Mouse (Mus musculus) midbrain, embryonic 16.5 days (tissue): ENCODE data around the gene Tlr9. TPM values are rescaled to one million over a fixed set of nuclear protein-coding genes. Genes with fewer than 3 reads are reported as not detected.

Experiments
- microRNA counts: library from miRNA; unstranded; fragments of <30 nt; microRNA quantifications from one replicate; lab custom pipeline; 2016
- microRNA-seq: library from miRNA; unstranded; fragments of <30 nt; microRNA quantifications from one replicate; pipeline ENCODE4, GENCODE M21; 2017
- polyA plus RNA-seq: library from polyadenylated mRNA; unstranded; fragments of >200 nt; fragmentation: Nextera tagmentation; extraction: Ambion mirVana; gene quantifications from 2 replicates; pipeline ENCODE4 v1.2.1, GENCODE M21; 2015

The Tlr9 gene
- polyA plus RNA-seq, 1 experiment from 2014 or later: not detected

MicroRNAs encoded within 50 kb of the gene (microRNA counts, 519-probe panel; counts per million panel counts)
- microRNA mmu-let-7g (lab: Ali Mortazavi, UCI): 3,988 counts per million, percentile 98 among the panel's probes with 10 or more counts

Small RNA genes lying within 50 kb of the gene (microRNA-seq; reads per million reads assigned to microRNA genes)
- gene Mirlet7g: 71,863 reads per million, percentile 100 among the genes with 10 or more reads in this experiment

Other genes with a start within 250 kb of the Tlr9 start
- 1.8 and 2.2 TPM in 2 replicates for gene Col6a4, start 125.8 kb upstream of the Tlr9 start, polyA plus RNA-seq
- 3.5 and 3.9 TPM in 2 replicates for gene Glyctk, start 64.5 kb upstream of the Tlr9 start, polyA plus RNA-seq
- gene Wdr82, start 51.7 kb upstream of the Tlr9 start, polyA plus RNA-seq: 35.5 and 35.9 TPM in 2 replicates
- gene Ppm1m, start 22.9 kb upstream of the Tlr9 start, polyA plus RNA-seq: 16.6 and 16.7 TPM in 2 replicates
- gene Twf2, start 19.5 kb upstream of the Tlr9 start, polyA plus RNA-seq: 49.5 and 52.1 TPM in 2 replicates
- 108 and 112 TPM in 2 replicates for gene Alas1, start 26.1 kb downstream of the Tlr9 start, polyA plus RNA-seq
- gene Poc1a, start 58.5 kb downstream of the Tlr9 start, polyA plus RNA-seq: 8.0 and 9.0 TPM in 2 replicates
- gene Dusp7, start 146.0 kb downstream of the Tlr9 start, polyA plus RNA-seq: 12.3 and 13.2 TPM in 2 replicates
- gene Rpl29, start 206.9 kb downstream of the Tlr9 start, polyA plus RNA-seq: 551 and 555 TPM in 2 replicates
- gene Acy1, start 215.7 kb downstream of the Tlr9 start, polyA plus RNA-seq: 19.8 and 21.6 TPM in 2 replicates
- 8.8 and 10.6 TPM in 2 replicates for gene Abhd14b, start 224.9 kb downstream of the Tlr9 start, polyA plus RNA-seq
- 71.9 and 82.0 TPM in 2 replicates for gene Abhd14a, start 225.1 kb downstream of the Tlr9 start, polyA plus RNA-seq
- 242 and 262 TPM in 2 replicates for gene Pcbp4, start 230.7 kb downstream of the Tlr9 start, polyA plus RNA-seq
- 0.78 and 0.98 TPM in 2 replicates for gene Gpr62, start 243.3 kb downstream of the Tlr9 start, polyA plus RNA-seq